Mouse (Mus musculus): Measurements from ENCODE around the gene Tmem262. TPM values are rescaled to one million over a fixed set of nuclear protein-coding genes. Genes with fewer than 3 reads are reported as not detected.
A peak's percentile ranks its signal among the peaks of the same experiment; 100 is the strongest.

The Tmem262 gene
- polyA plus RNA-seq, 1 experiment from 2014 or later: not detected

GRCm38 (mm10) chr19:6116113-6116850, 36.4 kb downstream of the Tmem262 start:
- no peak for ATAC-seq (ENCODE audit: insufficient number of reproducible peaks, low FRiP score, low TSS enrichment, low read depth)
- Histone ChIP-seq H3K4me2 (peak overlapping the region; percentile 74; the same call in 1 of the 2 replicates), H3K9me3 (no peaks in the 10 kb centered on the region), H3K4me3 (peak overlapping the region; percentile 66; the same call in 1 of the 2 replicates), H3K27me3 (no peaks in the 10 kb centered on the region), H3K27ac (no peak overlapping the region), H3K9ac (no peak overlapping the region), H3K4me1 (peaks cover 21% of the 10 kb centered on the region), H3K36me3 (peaks cover 48% of the 10 kb centered on the region)
- WGBS: 88% methylated on average over 15 of the region's 15 CpGs

- Histone ChIP-seq H3K27me3 (no peaks in the 10 kb centered on the region), H3K4me2 (peak overlapping the region; percentile 74), H3K36me3 (peaks cover 46% of the 10 kb centered on the region), H3K9me3 (no peaks in the 10 kb centered on the region), H3K4me1 (peaks cover 23% of the 10 kb centered on the region), H3K27ac (peak overlapping the region; percentile 95), H3K9ac (peak overlapping the region; percentile 67), H3K4me3 (peak overlapping the region; percentile 66)
- 4% methylated on average over 32 of the region's 32 CpGs for WGBS
- ATAC-seq (ENCODE audit: insufficient number of reproducible peaks, low FRiP score, low TSS enrichment, low read depth): no peak
These were observed 37.6 kb downstream of the Tmem262 start for GRCm38 (mm10) chr19:6117346-6117985.

GRCm38 (mm10) chr19:6117986-6118676, 38.3 kb downstream of the Tmem262 start, which contains the start of gene Sac3d1:
TSS of gene Sac3d1 (minus strand) at chr19:6118650.
- peak within 1 kb of the TSS; percentile 95 for H3K27ac ChIP-seq
- H3K27me3 ChIP-seq: no peaks in the 10 kb centered on the region
- peak within 1 kb of the TSS; percentile 74 for H3K4me2 ChIP-seq
- peak within 1 kb of the TSS; percentile 67 for H3K9ac ChIP-seq
- H3K4me1 ChIP-seq: peaks cover 23% of the 10 kb centered on the region
- H3K9me3 ChIP-seq: no peaks in the 10 kb centered on the region
- peak within 1 kb of the TSS; percentile 66 for H3K4me3 ChIP-seq
- H3K36me3 ChIP-seq: peaks cover 42% of the 10 kb centered on the region
- WGBS: under 1% methylated on average over 77 of the region's 77 CpGs
- peak; percentile 79 for ATAC-seq (ENCODE audit: insufficient number of reproducible peaks, low FRiP score, low TSS enrichment, low read depth)

- peak overlapping the region; percentile 95 for H3K27ac ChIP-seq
- H3K4me2 ChIP-seq: peak overlapping the region; percentile 74
- H3K4me1 ChIP-seq: peaks cover 23% of the 10 kb centered on the region
- no peaks in the 10 kb centered on the region for H3K27me3 ChIP-seq
- WGBS: 2% methylated on average over 8 of the region's 8 CpGs
- H3K36me3 ChIP-seq: peaks cover 40% of the 10 kb centered on the region
- peak overlapping the region; percentile 67 for H3K9ac ChIP-seq
- H3K9me3 ChIP-seq: no peaks in the 10 kb centered on the region
- ATAC-seq (ENCODE audit: insufficient number of reproducible peaks, low FRiP score, low TSS enrichment, low read depth): no peak
- H3K4me3 ChIP-seq: peak overlapping the region; percentile 66
These were observed 38.9 kb downstream of the Tmem262 start for GRCm38 (mm10) chr19:6118677-6119185.

GRCm38 (mm10) chr19:6121761-6122160, 41.9 kb downstream of the Tmem262 start:
- 27% methylated on average over 19 of the region's 19 CpGs for whole genome bisulfite sequencing
- H3K9ac ChIP-seq: no peak overlapping the region

GRCm38 (mm10) chr19:6123330-6123729, 43.5 kb downstream of the Tmem262 start:
- no peak overlapping the region for H3K4me3 ChIP-seq
- peaks cover 12% of the 10 kb centered on the region for H3K36me3 ChIP-seq
- peaks cover 10% of the 10 kb centered on the region; the same call in 1 of the 2 replicates for H3K4me1 ChIP-seq
- H3K9ac ChIP-seq: no peak overlapping the region
- no peak overlapping the region for H3K4me2 ChIP-seq
- 67% methylated on average over 8 of the region's 8 CpGs for WGBS
- H3K27me3 ChIP-seq: no peaks in the 10 kb centered on the region
- no peaks in the 10 kb centered on the region for H3K9me3 ChIP-seq
- H3K27ac ChIP-seq: no peak overlapping the region
- ATAC-seq (ENCODE audit: insufficient number of reproducible peaks, low FRiP score, low TSS enrichment, low read depth): no peak

More at GRCm38 (mm10) chr19:6121761-6122160, 41.9 kb downstream of the Tmem262 start:
- Histone ChIP-seq H3K4me3 (no peak overlapping the region), H3K36me3 (peaks cover 12% of the 10 kb centered on the region), H3K9me3 (no peaks in the 10 kb centered on the region), H3K27me3 (no peaks in the 10 kb centered on the region), H3K4me1 (peaks cover 17% of the 10 kb centered on the region), H3K4me2 (no peak overlapping the region), H3K27ac (no peak overlapping the region)
- no peak for ATAC-seq (ENCODE audit: insufficient number of reproducible peaks, low FRiP score, low TSS enrichment, low read depth)

- Histone ChIP-seq H3K4me3 (no peak overlapping the region), H3K4me2 (no peak overlapping the region), H3K9me3 (no peaks in the 10 kb centered on the region), H3K27ac (no peak overlapping the region), H3K4me1 (peaks cover 8% of the 10 kb centered on the region; the same call in 1 of the 2 replicates), H3K27me3 (no peaks in the 10 kb centered on the region), H3K36me3 (peaks cover 8% of the 10 kb centered on the region), H3K9ac (no peak overlapping the region)
- WGBS: 73% methylated on average over 2 of the region's 2 CpGs
- ATAC-seq (ENCODE audit: insufficient number of reproducible peaks, low FRiP score, low TSS enrichment, low read depth): no peak
These were observed 45.1 kb downstream of the Tmem262 start for GRCm38 (mm10) chr19:6124898-6125297.

GRCm38 (mm10) chr19:6126289-6126688, 46.5 kb downstream of the Tmem262 start:
- H3K4me2 ChIP-seq: no peak overlapping the region
- H3K9ac ChIP-seq: no peak overlapping the region
- 27% methylated on average over 4 of the region's 4 CpGs for WGBS
- peaks cover 4% of the 10 kb centered on the region for H3K36me3 ChIP-seq
- no peaks in the 10 kb centered on the region for H3K27me3 ChIP-seq
- H3K4me3 ChIP-seq: no peak overlapping the region
- H3K9me3 ChIP-seq: no peaks in the 10 kb centered on the region
- H3K4me1 ChIP-seq: peaks cover 8% of the 10 kb centered on the region; the same call in 1 of the 2 replicates
- ATAC-seq (ENCODE audit: insufficient number of reproducible peaks, low FRiP score, low TSS enrichment, low read depth): no peak
- H3K27ac ChIP-seq: no peak overlapping the region

- Histone ChIP-seq H3K9ac (no peak overlapping the region), H3K4me2 (peak overlapping the region; percentile 58), H3K27ac (peak overlapping the region; percentile 94; the same call in 1 of the 2 replicates), H3K4me1 (peaks cover 6% of the 10 kb centered on the region; the same call in 1 of the 2 replicates), H3K9me3 (no peaks in the 10 kb centered on the region), H3K27me3 (no peaks in the 10 kb centered on the region), H3K36me3 (no peaks in the 10 kb centered on the region), H3K4me3 (peak overlapping the region; percentile 63)
- 66% methylated on average over 10 of the region's 10 CpGs for WGBS
- ATAC-seq (ENCODE audit: insufficient number of reproducible peaks, low FRiP score, low TSS enrichment, low read depth): no peak
These were observed 47.2 kb downstream of the Tmem262 start for GRCm38 (mm10) chr19:6126789-6127580.

- WGBS: under 1% methylated on average over 32 of the region's 32 CpGs
- Histone ChIP-seq H3K27ac (peak within 1 kb of the TSS; percentile 94), H3K9ac (peak within 1 kb of the TSS; percentile 64), H3K4me1 (peaks cover 6% of the 10 kb centered on the region; the same call in 1 of the 2 replicates), H3K4me2 (peak within 1 kb of the TSS; percentile 58), H3K4me3 (peak within 1 kb of the TSS; percentile 63), H3K27me3 (no peaks in the 10 kb centered on the region), H3K9me3 (no peaks in the 10 kb centered on the region), H3K36me3 (no peaks in the 10 kb centered on the region)
- peak; percentile 90 for ATAC-seq (ENCODE audit: insufficient number of reproducible peaks, low FRiP score, low TSS enrichment, low read depth)
These were observed 48.0 kb downstream of the Tmem262 start, which contains the start of gene Snx15 for GRCm38 (mm10) chr19:6127760-6128341. TSS of gene Snx15 (minus strand) at chr19:6128304.
